Mouse (Mus musculus) adrenal gland, adult 18-20 months (tissue): Measurements from ENCODE around the gene Sobp. TPM values are rescaled to one million over a fixed set of nuclear protein-coding genes. Genes with fewer than 3 reads are reported as not detected.

ENCODE experiments used
- DNase-seq, 2 experiments: peaks; one replicate each; pipeline ENCODE4 v3.0.0; 2021 to 2022; ENCODE audit warnings: low spot score in 2 of 2
- total RNA-seq, 2 experiments: library from RNA; stranded (reverse); gene quantifications; 1 replicate in 1 of 2; 2 replicates in 1 of 2; pipeline ENCODE4 v1.2.3; 2021

The Sobp gene
- total RNA-seq, 2 experiments from 2014 or later = 2.4 to 3.9 TPM

GRCm38 (mm10) chr10:42955205-42955604 lies 219.1 kb downstream of the Sobp start:
- DNase-seq = no peak

- no peak for DNase-seq
Observed at GRCm38 (mm10) chr10:42953601-42954000, 220.7 kb downstream of the Sobp start.

Other genes starting within 250 kb of the Sobp start
- under 1 TPM; 0.20 to 0.32 TPM for gene 9030612E09Rik, start 174 bp upstream of the Sobp start, total RNA-seq
- 10 to 100 TPM; 17.9 to 20.5 TPM for gene Pdss2, start 47.0 kb upstream of the Sobp start, total RNA-seq